Mouse (Mus musculus): ENCODE results near the gene Zfyve27. TPM values are rescaled to one million over a fixed set of nuclear protein-coding genes. Genes with fewer than 3 reads are reported as not detected.

The Zfyve27 gene
- total and polyA plus RNA-seq, 3 experiments = 27.0 to 40.2 TPM; not detected in 1

DNA sequence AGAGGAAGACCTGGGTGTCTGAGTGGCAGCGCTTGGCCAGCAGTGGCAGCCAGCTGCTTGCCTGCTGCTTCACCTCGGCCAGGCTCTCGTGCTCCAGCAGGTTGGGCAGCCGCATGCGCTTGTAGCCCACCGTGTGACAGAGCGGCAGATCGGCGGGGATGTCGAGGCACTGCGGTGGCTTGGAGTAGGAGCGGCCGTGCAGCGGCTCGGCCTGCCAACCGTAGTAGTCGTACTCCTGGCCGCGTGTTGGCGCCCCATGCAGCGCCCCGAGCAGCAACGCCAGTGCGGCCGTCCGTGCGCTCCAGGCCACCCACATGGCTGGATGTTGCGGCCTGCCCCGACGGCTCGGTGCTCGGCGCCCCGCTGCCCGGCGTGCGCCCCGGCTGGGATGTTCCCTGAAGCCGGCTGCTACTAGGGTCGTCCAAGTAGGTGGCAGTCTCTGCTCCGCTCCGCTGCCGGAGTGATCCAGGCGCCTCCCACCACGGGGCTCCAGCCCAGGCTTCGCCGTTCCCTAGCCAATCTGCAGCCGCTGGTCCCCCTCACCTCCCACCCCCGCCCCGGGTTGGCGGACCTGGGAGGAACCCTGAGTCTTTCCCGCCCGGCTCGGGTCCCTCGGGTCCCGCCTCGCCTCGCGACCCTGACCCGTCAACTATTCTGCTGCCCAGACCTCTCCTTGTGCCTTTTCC lies 38.1 kb downstream of the Zfyve27 start, which contains the start of gene Sfrp5:
TSS of gene Sfrp5 (minus strand) at position 557 of the 686 bp plus-strand sequence.
- no peak for TF ChIP-seq MXI1 (IDR thresholded peaks at IDR 0.05; ENCODE audit: low read depth, low read length)
- TF ChIP-seq POLR2AphosphoS5 (IDR thresholded peaks at IDR 0.05; ENCODE audit: borderline replicate concordance, low read depth, low read length) = no peak
- TF ChIP-seq MAFK (IDR thresholded peaks at IDR 0.05; ENCODE audit: borderline replicate concordance, low read depth, low read length) = no peak
- TF ChIP-seq ZC3H11A (IDR thresholded peaks at IDR 0.05; ENCODE audit: low read depth, low read length) = no peak
- TF ChIP-seq RCOR1 (IDR thresholded peaks at IDR 0.05; ENCODE audit: low read depth, low read length) = no peak
- no peak for TF ChIP-seq POLR2AphosphoS2 (IDR thresholded peaks at IDR 0.05; ENCODE audit: low read length)
- no peak for TF ChIP-seq GATA1 (IDR thresholded peaks at IDR 0.05; ENCODE audit: low read depth, low read length)
- no peak for TF ChIP-seq ZNF384 (IDR thresholded peaks at IDR 0.05; ENCODE audit: low read depth, low read length)
- no peak for TF ChIP-seq GABPA (IDR thresholded peaks at IDR 0.05; ENCODE audit: low read depth, low read length)
- TF ChIP-seq USF1 (IDR thresholded peaks at IDR 0.05; ENCODE audit: low read depth, low read length) = no peak
- TF ChIP-seq BHLHE40 (IDR thresholded peaks at IDR 0.05; ENCODE audit: borderline replicate concordance, low read depth, low read length) = no peak
- TF ChIP-seq TBP (IDR thresholded peaks at IDR 0.05; ENCODE audit: low read depth, low read length) = no peak
- no peak for TF ChIP-seq TCF12 (IDR thresholded peaks at IDR 0.05; ENCODE audit: low read depth, low read length)
- no peak for TF ChIP-seq TAL1 (IDR thresholded peaks at IDR 0.05; ENCODE audit: low read length)
- no peak for TF ChIP-seq NELFE (IDR thresholded peaks at IDR 0.05; ENCODE audit: low read depth, low read length)
- TF ChIP-seq UBTF (IDR thresholded peaks at IDR 0.05; ENCODE audit: borderline replicate concordance, insufficient read depth, low read depth, low read length) = no peak
- no peak for TF ChIP-seq EP300 (IDR thresholded peaks at IDR 0.05; ENCODE audit: low read depth in 1 of 2, low read length in 2 of 2)
- no peak for TF ChIP-seq MAX (IDR thresholded peaks at IDR 0.05; ENCODE audit: low read length)
- no peak for TF ChIP-seq CHD1 (IDR thresholded peaks at IDR 0.05; ENCODE audit: low read depth, low read length)
- TF ChIP-seq NRF1 (IDR thresholded peaks at IDR 0.05; ENCODE audit: insufficient read depth, low read depth, low read length, poor library complexity, severe bottlenecking) = no peak
- 0 out of 4 replicates have a peak, but pooled peaks cover 0 to 4% of the 10 kb centered on the region in 2 experiments for H3K4me1 ChIP-seq (ENCODE audit: control insufficient read depth in 1 of 2, insufficient read depth in 2 of 2, low read length in 2 of 2)
- no peaks in the 10 kb centered on the region for H3K36me3 ChIP-seq (ENCODE audit: control insufficient read depth in 1 of 2, insufficient read depth in 2 of 2, low read length in 2 of 2)
- H3K27me3 ChIP-seq (ENCODE audit: control insufficient read depth in 1 of 2, insufficient read depth in 2 of 2, low read length in 2 of 2) = no peaks in the 10 kb centered on the region
- no peak for DNase-seq (ENCODE audit: low read depth, low spot score)
- H3K79me2 ChIP-seq (ENCODE audit: control insufficient read depth, insufficient read depth, low read length, poor library complexity) = no peaks in the 10 kb centered on the region
- H3K4me3 ChIP-seq (ENCODE audit: control insufficient read depth in 1 of 2, insufficient read depth in 1 of 2, low read depth in 2 of 2, low read length in 2 of 2) = no peak within 1 kb of the TSS
- H3K9ac ChIP-seq (ENCODE audit: control insufficient read depth, low read depth, low read length, poor library complexity, severe bottlenecking) = no peak within 1 kb of the TSS
- H3K9me3 ChIP-seq (replicated peaks; ENCODE audit: insufficient read depth, low read length) = no peaks in the 10 kb centered on the region
- H3K27ac ChIP-seq (ENCODE audit: control insufficient read depth, low read depth, low read length) = no peak within 1 kb of the TSS

All from MEL (cell line).